Mouse (Mus musculus) heart, postnatal 25 days (tissue): ENCODE measurements around the gene 4930455H04Rik. TPM values are rescaled to one million over a fixed set of nuclear protein-coding genes. Genes with fewer than 3 reads are reported as not detected.

Experiments
- DNase-seq: peaks from one replicate; pipeline ENCODE4 v3.0.0; 2022; ENCODE audit warnings: low spot score
- intact Hi-C: fragments of 180-260 bp; cut with DNase I; formaldehyde crosslinking; loops from one replicate; pipeline ENCODE4 v1.15.1; 2025
- total RNA-seq, 2 experiments: library from RNA; stranded (reverse); gene quantifications; 2 replicates each; pipeline ENCODE4 v1.2.3; 2021

Gene 4930455H04Rik
- total RNA-seq, 2 experiments from 2014 or later, result not detected

DNA sequence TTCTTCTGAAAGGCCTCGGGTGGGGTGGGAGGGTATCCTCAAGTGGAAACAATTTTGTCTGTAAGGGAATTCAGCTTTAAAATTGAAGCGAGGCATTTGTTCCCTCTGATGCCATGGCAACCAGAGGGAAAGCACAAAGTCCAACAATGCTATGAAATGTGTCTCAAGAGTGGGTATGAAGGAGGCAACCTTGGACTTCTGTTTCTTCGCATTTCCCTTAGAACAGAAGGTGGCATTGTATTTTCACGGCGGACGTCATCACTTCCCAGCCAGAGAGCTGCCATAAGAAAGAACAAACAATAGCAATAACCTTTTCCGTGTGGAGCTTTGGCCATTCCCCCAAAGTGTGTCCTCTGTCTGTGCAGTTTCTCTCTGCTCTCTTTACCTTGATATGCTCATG, 53.8 kb downstream of the 4930455H04Rik start:
- DNase-seq, result no peak
- intact Hi-C loops, result loop anchor here (5.0 kb wide), 2 partner anchors 40 to 55 kb away; partner anchors contain the start of genes 4930455H04Rik and Palmd

DNA sequence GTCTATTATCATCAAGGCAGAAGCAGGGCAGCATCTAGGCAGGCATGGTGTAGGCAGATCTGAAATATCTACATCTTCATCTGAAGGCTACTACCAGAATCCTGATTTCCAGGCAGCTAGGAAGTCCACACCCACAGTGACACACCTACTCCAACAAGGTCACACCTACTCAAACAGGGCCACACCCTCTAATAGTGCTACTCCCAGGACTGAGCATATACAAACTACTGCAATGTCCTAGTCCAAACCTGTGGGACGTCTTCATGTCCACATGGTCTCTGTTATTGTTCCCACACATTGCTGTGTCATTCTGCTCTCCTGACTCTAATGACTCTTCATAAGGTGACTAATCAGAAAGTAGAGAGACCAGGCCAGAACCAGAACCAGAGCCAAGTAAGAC, 56.0 kb downstream of the 4930455H04Rik start:
- no peak for DNase-seq
- intact Hi-C loops, result loop anchor here (5.0 kb wide), 2 partner anchors 42 to 57 kb away; partner anchors contain the start of genes 4930455H04Rik and Palmd

DNA sequence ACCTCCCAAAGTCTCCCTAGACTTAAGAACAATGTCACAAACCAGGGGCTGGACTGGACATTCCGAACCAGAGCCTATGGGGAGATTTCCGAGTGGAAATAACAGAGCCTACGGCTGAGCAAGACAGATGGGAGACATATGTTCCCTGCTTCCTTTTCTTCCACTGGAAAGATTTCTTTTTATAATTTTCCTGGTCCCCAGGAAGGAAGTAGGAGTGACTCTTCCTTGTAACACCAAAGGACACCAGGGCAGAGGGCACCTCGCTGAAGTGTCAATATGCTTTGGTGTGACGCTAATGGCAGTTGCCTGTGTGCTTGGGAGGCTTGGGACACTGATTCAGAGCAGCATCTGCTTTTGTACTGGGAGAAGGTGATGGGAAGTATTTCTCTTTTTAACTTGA, 56.5 kb downstream of the 4930455H04Rik start:
- DNase-seq, result no peak
- intact Hi-C loops, result loop anchor here (5.0 kb wide), 2 partner anchors 42 to 57 kb away; partner anchors contain the start of genes 4930455H04Rik and Palmd

DNA sequence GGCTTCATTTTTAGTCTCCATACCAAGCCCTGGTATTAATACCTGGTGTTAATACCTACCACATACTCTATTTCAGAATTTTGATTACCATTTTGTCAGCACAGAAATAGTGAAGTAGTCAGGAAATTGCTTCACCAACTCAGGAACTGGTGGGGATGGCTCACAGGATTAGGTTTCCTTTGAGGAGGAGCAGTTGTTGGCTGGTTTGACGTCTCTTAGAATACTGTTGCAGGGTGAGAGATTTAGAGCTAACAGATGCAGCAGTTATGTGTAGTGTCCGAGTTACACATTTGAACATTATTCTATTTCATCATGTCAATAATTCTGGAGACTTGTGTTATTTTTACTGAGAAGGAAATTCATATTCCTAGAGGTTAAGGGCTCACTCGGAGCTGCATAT, 57.4 kb downstream of the 4930455H04Rik start:
- intact Hi-C loops, result no loop called here
- DNase-seq, result no peak

Other genes with a start within 250 kb of the 4930455H04Rik start
- 100 to 1,000 TPM; 199 to 210 TPM for gene Agl, start 160.1 kb upstream of the 4930455H04Rik start, total RNA-seq
- 1 to 10 TPM; 3.1 to 4.8 TPM for gene Frrs1, start 108.8 kb upstream of the 4930455H04Rik start, total RNA-seq
- gene Palmd, start 720 bp downstream of the 4930455H04Rik start, total RNA-seq, result 10 to 100 TPM; 54.5 to 71.2 TPM